Mouse (Mus musculus): ENCODE results near the gene Pld4. TPM values are rescaled to one million over a fixed set of nuclear protein-coding genes. Genes with fewer than 3 reads are reported as not detected.

Pld4 gene
- 14.3 and 15.0 TPM in 2 replicates for polyA plus RNA-seq (2015; fragmentation: Nextera tagmentation; extraction: Ambion mirVana)

GRCm38 (mm10) chr12:112760154-112760926 lies at the start of gene Pld4:
TSS of gene Pld4 (plus strand) at chr12:112760655.

GRCm38 (mm10) chr12:112720216-112720615 lies 40.2 kb upstream of the Pld4 start, which contains the start of gene Cep170b:
TSS of gene Cep170b (plus strand) at chr12:112720455.

DNA sequence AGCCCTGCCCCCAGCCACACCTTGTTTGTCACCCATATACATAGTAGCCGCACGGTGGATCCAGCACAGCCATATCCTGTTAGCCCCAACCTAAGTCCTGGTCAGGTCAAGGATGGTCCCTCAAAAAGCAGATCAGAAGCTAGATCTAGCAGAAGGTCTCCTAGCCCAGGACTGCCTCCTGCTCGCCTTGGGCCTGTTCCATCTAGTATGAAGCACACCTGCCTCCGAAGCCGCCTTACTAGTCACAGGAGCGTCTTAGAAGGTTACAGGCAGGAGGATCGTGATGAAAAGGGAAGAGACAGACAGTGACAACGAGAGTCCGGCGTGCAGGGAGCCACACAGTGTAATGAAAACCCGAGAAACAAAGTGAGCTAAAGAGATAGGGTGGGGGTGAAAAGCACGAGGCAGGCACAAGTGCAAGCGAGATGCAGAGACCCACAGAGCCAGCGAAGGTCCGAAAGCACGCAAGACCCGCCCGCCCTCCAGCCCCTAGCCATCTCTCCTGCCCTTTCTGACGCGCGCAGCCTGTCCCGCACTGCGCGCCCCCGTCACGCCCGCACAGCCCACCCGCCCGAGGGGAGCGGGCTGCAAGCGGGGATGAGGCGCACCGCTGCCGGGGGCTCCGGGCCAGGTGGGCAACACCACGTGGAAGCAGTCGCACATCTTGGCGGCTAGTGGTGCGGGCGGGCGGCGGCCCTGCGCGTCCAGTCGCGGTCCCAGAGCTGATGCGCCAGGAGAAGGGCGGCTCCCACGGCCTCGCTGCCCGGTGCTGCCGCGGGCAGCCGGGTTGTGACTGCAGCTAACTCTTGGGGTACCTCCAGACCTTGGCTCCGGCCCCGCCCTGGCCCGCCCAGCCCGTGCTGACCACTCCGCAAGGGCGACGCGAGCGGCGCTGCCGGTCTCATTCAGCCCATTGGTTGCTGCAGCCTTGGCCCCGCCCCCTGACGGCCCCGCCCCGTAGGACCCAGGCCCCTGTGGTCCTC lies 41.7 kb downstream of the Pld4 start, which contains the start of gene Ahnak2:
Gene Ahnak2 (minus strand): TSS at position 794 of the 983 bp plus-strand sequence.

GRCm38 (mm10) chr12:112808587-112809364 lies 48.3 kb downstream of the Pld4 start, which contains the start of gene Clba1:
TSS of gene Clba1 (plus strand) at chr12:112808937.

Small RNA genes lying within 50 kb of the gene (microRNA-seq; reads per million reads assigned to microRNA genes)
- 0 to 0.20 reads per million in 2 experiments for gene Mir6940

Other genes with a start within 250 kb of the Pld4 start
- 0.40 and 0.68 TPM in 2 replicates for gene Tmem179, start 243.9 kb upstream of the Pld4 start, polyA plus RNA-seq (2015; fragmentation: Nextera tagmentation; extraction: Ambion mirVana)
- 3.1 and 3.5 TPM in 2 replicates for gene Inf2, start 171.9 kb upstream of the Pld4 start, polyA plus RNA-seq (2015; fragmentation: Nextera tagmentation; extraction: Ambion mirVana)
- gene Adssl1, start 140.6 kb upstream of the Pld4 start, polyA plus RNA-seq (2015; fragmentation: Nextera tagmentation; extraction: Ambion mirVana), result 273 and 281 TPM in 2 replicates
- 70.6 and 72.1 TPM in 2 replicates for gene Siva1, start 116.0 kb upstream of the Pld4 start, polyA plus RNA-seq (2015; fragmentation: Nextera tagmentation; extraction: Ambion mirVana)
- gene Akt1, start 85.8 kb upstream of the Pld4 start, polyA plus RNA-seq (2015; fragmentation: Nextera tagmentation; extraction: Ambion mirVana), result 80.8 and 86.8 TPM in 2 replicates
- 3.2 and 3.6 TPM in 2 replicates for gene Zbtb42, start 81.8 kb upstream of the Pld4 start, polyA plus RNA-seq (2015; fragmentation: Nextera tagmentation; extraction: Ambion mirVana)
- gene Cep170b, start 40.2 kb upstream of the Pld4 start, polyA plus RNA-seq (2015; fragmentation: Nextera tagmentation; extraction: Ambion mirVana), result 2.1 and 2.3 TPM in 2 replicates
- gene Ahnak2, start 42.0 kb downstream of the Pld4 start, polyA plus RNA-seq (2015; fragmentation: Nextera tagmentation; extraction: Ambion mirVana), result 3.0 and 4.7 TPM in 2 replicates
- 0.79 and 1.7 TPM in 2 replicates for gene Clba1, start 48.3 kb downstream of the Pld4 start, polyA plus RNA-seq (2015; fragmentation: Nextera tagmentation; extraction: Ambion mirVana)
- gene Cdca4, start 68.8 kb downstream of the Pld4 start, polyA plus RNA-seq (2015; fragmentation: Nextera tagmentation; extraction: Ambion mirVana), result 18.6 and 22.2 TPM in 2 replicates
- gene Gpr132, start 107.6 kb downstream of the Pld4 start, polyA plus RNA-seq (2015; fragmentation: Nextera tagmentation; extraction: Ambion mirVana), result 0.09 and 0.13 TPM in 2 replicates
- 9.8 and 12.6 TPM in 2 replicates for gene Jag2, start 169.1 kb downstream of the Pld4 start, polyA plus RNA-seq (2015; fragmentation: Nextera tagmentation; extraction: Ambion mirVana)
- 53.9 and 60.7 TPM in 2 replicates for gene Nudt14, start 181.5 kb downstream of the Pld4 start, polyA plus RNA-seq (2015; fragmentation: Nextera tagmentation; extraction: Ambion mirVana)
- gene Btbd6, start 215.8 kb downstream of the Pld4 start, polyA plus RNA-seq (2015; fragmentation: Nextera tagmentation; extraction: Ambion mirVana), result 17.0 and 18.0 TPM in 2 replicates
- 33.7 and 39.6 TPM in 2 replicates for gene Brf1, start 240.0 kb downstream of the Pld4 start, polyA plus RNA-seq (2015; fragmentation: Nextera tagmentation; extraction: Ambion mirVana)